Mouse (Mus musculus): ENCODE measurements around the gene Zbtb20.

DNA sequence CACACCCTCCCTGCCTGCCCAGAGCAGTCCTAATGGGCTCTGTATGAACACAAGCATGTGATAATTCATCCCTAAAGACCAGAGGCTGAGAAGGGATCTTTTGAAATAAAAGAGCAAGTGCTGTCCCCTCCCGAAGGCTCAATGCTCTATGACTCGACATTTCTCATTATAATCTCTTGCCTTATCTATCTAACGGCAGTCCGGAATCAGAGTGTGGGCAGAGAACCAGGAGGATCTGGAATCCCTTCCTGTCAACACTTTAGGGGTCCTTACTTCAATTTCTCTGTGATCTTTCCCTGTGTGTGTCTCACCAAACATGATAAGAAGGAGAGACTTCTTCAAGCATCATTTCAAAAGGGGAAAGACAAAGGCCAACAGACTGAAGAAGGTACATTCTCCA lies 770.2 kb downstream of the Zbtb20 start:
- TF ChIP-seq CTCF (IDR thresholded peaks at IDR 0.05; ENCODE audit: control insufficient read depth, insufficient read depth, insufficient read length) (no peak), MAX (IDR thresholded peaks at IDR 0.05) (no peak), CEBPB (IDR thresholded peaks at IDR 0.05; ENCODE audit: low read depth) (no peak)

Data from C2C12 (cell line).